Comparison of ENCODE assay signal across 9 mouse cellular contexts in the genomic region with DNA sequence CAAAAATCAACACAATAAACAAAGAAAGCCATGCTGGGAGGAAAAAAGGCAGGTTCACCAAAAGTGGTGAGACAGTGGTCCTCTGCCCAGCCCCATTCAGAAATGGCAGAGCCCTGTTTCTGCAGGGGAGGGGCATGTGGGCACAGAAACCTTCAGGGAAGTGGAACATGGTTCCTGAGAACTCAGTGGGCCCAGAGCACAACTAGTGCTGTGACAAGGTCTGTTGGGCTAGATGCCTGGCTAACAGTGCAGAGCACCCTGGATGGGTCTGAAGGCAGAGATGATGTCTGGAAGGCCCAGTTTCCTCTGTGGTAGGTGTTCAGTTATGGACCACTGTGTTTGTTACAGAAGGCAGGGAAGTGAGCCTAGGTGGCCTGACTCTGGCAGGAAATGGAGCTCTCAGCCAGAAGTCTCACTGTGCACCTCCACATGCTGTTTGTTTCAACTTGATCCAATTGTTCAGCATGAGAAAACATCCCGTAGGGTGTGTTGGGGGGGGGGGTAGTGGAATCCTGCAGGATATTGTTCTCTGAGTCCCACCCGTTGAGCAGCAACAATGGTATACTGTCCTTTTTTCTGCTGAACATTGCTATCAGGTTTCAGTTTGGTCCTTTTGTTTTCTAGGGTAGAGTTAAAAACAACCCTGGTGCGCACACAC.
A peak's percentile ranks its signal among the peaks of the same experiment; 100 is the strongest.
DNase-seq lines count a peak whose midpoint lies in the region; ATAC-seq lines count a peak whose summit lies in the region.
"Had no signal": no experiment of that assay in that cellular context is flagged by ENCODE, and none has a peak within 500 bp of the region (broad histone marks: within the 10 kb centered on the region; RNA-seq: fewer than 3 reads in every experiment).

No protein-coding gene starts in this region.

- H3K9me3 ChIP-seq in hindbrain, embryonic 14.5 days (ENCODE audit: control insufficient read depth, low read length) = no peaks in the 10 kb centered on the region
- H3K9me3 ChIP-seq in stomach, embryonic 14.5 days (ENCODE audit: control insufficient read depth, low read depth, low read length) = no peaks in the 10 kb centered on the region

- no peak for ATAC-seq in cerebellum, adult (ENCODE audit: insufficient number of reproducible peaks, low FRiP score, low TSS enrichment)
- ATAC-seq in hindbrain, embryonic 14.5 days (ENCODE audit: low FRiP score) = peak; percentile 28; the same call in 1 of the 2 replicates
- no peak for ATAC-seq in stomach, embryonic 14.5 days (ENCODE audit: insufficient number of reproducible peaks, insufficient read depth, low FRiP score, low read depth)
- ATAC-seq in megakaryocyte progenitor cell, adult 5-6 weeks (replicated peaks; ENCODE audit: poor library complexity) = no peak

- H3K4me2 ChIP-seq in hindbrain, embryonic 14.5 days (replicated peaks) = no peak overlapping the region
- no peak overlapping the region for H3K4me2 ChIP-seq in stomach, embryonic 14.5 days (replicated peaks; ENCODE audit: low read depth, low read length)

- no peaks in the 10 kb centered on the region for H3K36me3 ChIP-seq in hindbrain, embryonic 14.5 days (replicated peaks; ENCODE audit: control insufficient read depth, insufficient read depth)
- H3K36me3 ChIP-seq in stomach, embryonic 14.5 days (ENCODE audit: control insufficient read depth, insufficient read depth, low read length) = no peaks in the 10 kb centered on the region

- peak; percentile 41 for DNase-seq in cerebellum, adult 9-11 months
- DNase-seq in retina, postnatal 1 day = peak; percentile 80
- no peak for DNase-seq in retina, embryonic 14.5 days (ENCODE audit: low spot score)
- no peak for DNase-seq in hindbrain, embryonic 14.5 days (ENCODE audit: low spot score)
- DNase-seq in adrenal gland, postnatal 14 days = no peak
- DNase-seq: adrenal gland, postnatal 25 days had no signal

- H3K9ac ChIP-seq in hindbrain, embryonic 14.5 days = no peak overlapping the region; the same call in 1 of the 2 replicates
- H3K9ac ChIP-seq in stomach, embryonic 14.5 days (replicated peaks; ENCODE audit: low read depth, low read length) = no peak overlapping the region

- H3K4me1 ChIP-seq in hindbrain, embryonic 14.5 days (replicated peaks; ENCODE audit: control insufficient read depth, insufficient read depth, low read length) = peaks cover 27% of the 10 kb centered on the region
- H3K4me1 ChIP-seq in stomach, embryonic 14.5 days (ENCODE audit: control insufficient read depth, insufficient read depth, low read length) = peaks cover 12% of the 10 kb centered on the region; the same call in 1 of the 2 replicates

- peak overlapping the region; percentile 83 for H3K27ac ChIP-seq in hindbrain, embryonic 14.5 days
- H3K27ac ChIP-seq in stomach, embryonic 14.5 days (ENCODE audit: low read length) = peak overlapping the region; percentile 21; the same call in 1 of the 2 replicates

- no peak overlapping the region for H3K4me3 ChIP-seq in hindbrain, embryonic 14.5 days (replicated peaks; ENCODE audit: low read length)
- no peak overlapping the region for H3K4me3 ChIP-seq in stomach, embryonic 14.5 days (ENCODE audit: low read depth, low read length)

- WGBS in hindbrain, embryonic 14.5 days = 14% methylated on average over 3 of the region's 3 CpGs
- 62% methylated on average over 3 of the region's 3 CpGs for WGBS in stomach, embryonic 14.5 days

- H3K27me3 ChIP-seq in hindbrain, embryonic 14.5 days (ENCODE audit: control insufficient read depth, insufficient read depth, low read length) = no peaks in the 10 kb centered on the region
- no peaks in the 10 kb centered on the region for H3K27me3 ChIP-seq in stomach, embryonic 14.5 days (ENCODE audit: control insufficient read depth, insufficient read depth, low read length)

Comparison
In these comparisons a context has a peak if more than half of its experiments do, and no peak if none do; other contexts are left out.
1. DNase-seq: peak in cerebellum, adult 9-11 months (single experiment) and retina, postnatal 1 day (single experiment); none in retina, embryonic 14.5 days (single experiment), hindbrain, embryonic 14.5 days (single experiment) and adrenal gland, postnatal 14 days (single experiment).